Mouse (Mus musculus): ENCODE measurements around the gene Il3ra.

Il3ra gene

DNA sequence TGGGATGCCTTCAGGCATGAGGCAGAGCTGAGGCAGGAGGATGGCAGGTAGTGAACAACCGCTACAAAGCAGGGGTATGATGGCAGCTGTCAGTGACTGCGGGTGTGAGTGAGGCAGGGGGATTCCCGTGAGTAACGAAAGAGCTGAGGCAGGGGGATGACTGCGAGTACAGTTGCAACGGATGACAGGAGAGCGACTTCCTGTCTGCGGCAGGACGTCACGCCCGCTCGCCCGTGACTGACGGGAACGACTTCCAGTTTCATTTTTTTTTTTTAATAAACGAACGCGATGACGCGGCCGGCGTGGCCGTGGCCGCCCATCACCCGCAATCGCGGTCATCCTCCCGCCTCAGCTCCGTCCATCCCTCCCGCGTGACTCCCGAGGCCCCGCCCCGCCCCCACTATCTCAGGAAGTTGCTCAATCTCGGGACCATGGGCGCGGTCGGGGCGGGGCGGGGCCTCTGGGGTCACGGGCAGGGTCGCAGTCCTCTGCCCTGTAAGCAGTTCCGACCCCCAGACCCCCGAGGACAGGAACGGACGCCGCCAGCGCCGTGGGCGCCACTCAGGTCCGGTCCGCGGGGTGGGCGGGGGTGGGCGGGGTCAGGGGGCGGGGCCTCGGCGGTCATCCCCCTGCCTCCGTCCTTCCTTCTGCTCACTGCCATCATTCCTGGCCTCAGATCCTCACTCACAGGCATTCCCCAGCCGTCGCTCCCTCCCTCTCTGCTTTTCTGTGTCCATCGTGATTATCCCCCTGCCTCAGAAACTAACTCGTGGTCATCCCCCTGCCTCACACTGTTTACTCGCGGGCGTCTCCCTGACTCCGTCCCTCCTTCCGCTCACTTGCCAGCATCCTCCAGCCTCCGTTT, at the start of gene Il3ra:
Gene Il3ra, plus strand, starts transcription at position 328 of the 865 bp plus-strand sequence.
- peak; percentile 73 for DNase-seq

DNA sequence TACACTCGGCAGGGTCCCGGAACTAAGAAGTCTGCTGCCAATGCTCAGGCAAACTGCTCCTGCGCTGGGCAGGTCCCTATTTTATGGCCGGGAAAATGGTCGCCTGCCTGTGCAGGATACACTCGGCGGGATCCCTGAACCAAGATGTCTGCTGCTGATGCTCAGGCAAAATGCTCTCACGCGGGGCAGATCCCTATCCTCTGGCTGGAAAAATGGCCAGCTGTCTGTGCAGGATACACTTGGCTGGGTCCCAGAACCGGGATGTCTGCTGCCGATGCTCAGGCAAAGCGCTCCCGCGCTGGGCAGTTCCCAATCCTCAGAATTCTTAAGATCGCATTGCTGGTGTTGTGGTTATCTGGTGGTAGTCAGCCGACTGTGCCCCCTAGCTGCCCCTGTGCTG, 37.1 kb upstream of the Il3ra start:
- no peak for DNase-seq

DNA sequence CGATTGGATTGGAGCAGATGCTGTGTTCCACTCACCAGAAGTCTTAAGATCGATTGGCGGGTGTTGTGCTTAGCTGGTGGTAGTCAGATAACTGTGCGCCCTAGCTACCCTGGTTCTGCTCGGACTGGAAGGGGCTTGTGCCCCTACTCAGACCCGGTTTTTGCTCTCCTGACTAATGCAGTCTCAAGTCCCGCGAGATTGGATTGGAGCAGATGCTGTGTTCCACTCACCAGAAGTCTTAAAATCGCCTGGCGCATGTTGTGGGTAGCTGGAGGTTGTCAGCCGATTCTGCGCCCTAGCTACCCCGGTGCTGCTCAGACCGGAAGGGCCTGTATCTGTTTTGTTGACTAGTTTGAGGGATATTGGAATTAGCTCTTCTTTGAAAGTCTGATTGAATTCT, 36.7 kb upstream of the Il3ra start:
- no peak for DNase-seq

DNA sequence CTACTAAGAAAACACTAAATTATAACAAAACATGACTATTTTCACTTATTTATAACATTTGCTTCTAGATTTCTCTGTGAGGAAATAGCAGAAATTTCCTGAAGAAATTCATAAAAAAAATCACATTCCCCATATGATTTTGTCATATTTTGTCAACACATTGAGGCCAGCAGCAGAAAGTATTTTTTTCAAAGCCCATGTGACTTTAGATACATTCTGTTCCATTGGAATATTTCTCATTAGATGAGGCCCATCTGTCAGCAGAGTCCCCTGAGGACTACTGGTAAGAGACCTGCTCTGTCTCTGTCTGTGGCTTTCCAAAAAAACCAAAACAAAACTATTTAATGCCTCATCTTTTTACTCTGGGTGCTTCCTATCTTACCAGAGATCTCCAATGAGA, 23.5 kb upstream of the Il3ra start, which contains the start of gene Olfr31:
Gene Olfr31, plus strand, starts transcription at position 301 of the 400 bp plus-strand sequence.
- no peak for DNase-seq

- DNase-seq, result peak; percentile 85
These were observed 783 bp upstream of the Il3ra start for GRCm38 (mm10) chr14:14345113-14345871.

- DNase-seq, result no peak
These were observed 682 bp downstream of the Il3ra start for GRCm38 (mm10) chr14:14346813-14347100.

GRCm38 (mm10) chr14:14347151-14347835, 1.2 kb downstream of the Il3ra start:
- DNase-seq, result peak; percentile 7

- peak; percentile 9 for DNase-seq
These were observed 2.0 kb downstream of the Il3ra start for GRCm38 (mm10) chr14:14347836-14348621.

DNA sequence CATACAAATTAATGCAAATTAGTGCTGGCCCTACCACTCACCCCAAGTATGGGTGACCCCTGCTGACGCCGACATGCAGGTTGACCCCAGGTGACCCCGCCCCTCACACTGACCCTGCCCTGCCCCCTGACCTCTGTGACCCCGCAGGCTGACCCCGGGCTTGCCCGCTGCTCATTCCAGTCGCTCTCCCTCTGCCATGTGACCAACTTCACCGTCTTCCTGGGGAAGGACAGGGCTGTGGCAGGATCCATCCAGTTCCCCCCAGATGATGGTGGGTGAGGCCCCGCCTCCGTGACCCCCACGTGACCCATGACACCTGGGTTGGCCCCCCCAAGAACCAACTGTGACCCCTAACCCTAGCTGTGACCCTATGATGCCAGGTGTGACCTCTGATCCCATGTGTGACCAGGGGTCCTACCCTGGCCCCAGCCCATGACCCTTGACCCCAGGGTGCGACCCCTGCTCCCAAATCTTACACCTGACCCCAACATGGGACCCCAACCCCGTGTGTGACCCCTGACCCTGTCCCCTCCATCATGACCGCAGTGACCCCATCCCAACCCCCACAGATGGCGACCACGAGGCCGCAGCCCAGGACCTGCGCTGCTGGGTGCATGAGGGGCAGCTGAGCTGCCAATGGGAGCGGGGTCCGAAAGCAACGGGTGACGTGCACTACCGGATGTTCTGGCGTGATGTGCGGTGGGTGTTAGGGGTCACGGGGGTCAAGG, 2.8 kb downstream of the Il3ra start:
- no peak for DNase-seq

- peak; percentile 6 for DNase-seq
These were observed 3.6 kb downstream of the Il3ra start for GRCm38 (mm10) chr14:14349485-14350262.

GRCm38 (mm10) chr14:14350263-14351147, 4.4 kb downstream of the Il3ra start:
- peak; percentile 5 for DNase-seq

DNA sequence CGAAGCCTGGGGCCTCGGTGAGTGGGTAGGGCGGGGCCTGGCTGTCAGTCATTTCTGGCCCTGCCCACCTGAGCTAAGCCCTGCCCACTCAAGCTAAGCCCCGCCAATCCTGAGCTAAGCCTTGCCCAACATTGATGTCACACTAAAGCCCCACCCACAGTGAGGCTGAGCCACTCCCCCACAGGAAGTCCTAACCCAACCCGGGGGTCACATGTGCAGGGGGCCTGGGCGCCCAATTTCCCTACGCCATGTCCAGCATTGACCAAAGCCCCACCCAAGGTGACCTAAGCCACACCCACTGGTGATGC, 5.0 kb downstream of the Il3ra start:
- DNase-seq, result no peak

DNA sequence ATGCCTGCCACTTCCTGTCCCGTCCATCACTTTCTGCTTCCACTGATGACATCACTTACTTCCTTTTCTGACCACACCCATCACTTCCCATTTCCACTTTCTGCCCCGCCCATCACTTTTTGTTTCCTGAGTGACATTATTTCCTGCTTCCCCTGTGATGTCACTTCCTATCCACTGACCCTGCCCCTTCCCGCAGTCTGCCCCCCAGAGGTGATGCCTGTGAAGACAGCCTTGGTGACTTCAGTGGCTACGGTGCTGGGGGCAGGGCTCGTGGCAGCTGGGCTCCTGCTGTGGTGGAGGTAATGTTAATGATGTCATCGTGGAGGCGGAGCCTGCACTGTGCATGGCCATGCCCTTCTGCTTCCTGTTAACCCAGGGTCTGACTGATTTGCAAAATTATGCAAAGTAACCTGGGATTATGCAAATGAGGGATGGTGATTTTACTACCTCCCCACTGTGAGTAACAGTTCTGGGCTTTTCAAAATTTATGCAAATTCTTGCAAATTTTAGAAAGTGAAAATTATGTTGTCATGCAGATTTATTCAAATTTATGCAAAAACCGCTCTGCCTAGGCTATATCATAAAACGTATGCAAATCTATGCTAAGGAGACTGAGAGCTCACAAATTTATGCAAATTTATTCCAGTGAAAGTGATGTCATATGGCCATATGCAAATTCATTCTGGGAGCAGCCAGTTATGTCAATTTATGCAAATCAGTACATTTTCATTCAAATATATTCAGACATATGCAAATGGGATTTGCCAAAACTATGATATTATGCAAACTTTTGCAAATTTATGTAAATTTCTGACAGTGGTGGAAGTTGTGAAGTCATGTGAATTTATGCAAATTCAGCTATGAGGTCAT, 5.9 kb downstream of the Il3ra start:
- DNase-seq, result no peak

GRCm38 (mm10) chr14:14352606-14353005, 6.5 kb downstream of the Il3ra start:
- DNase-seq, result no peak

DNA sequence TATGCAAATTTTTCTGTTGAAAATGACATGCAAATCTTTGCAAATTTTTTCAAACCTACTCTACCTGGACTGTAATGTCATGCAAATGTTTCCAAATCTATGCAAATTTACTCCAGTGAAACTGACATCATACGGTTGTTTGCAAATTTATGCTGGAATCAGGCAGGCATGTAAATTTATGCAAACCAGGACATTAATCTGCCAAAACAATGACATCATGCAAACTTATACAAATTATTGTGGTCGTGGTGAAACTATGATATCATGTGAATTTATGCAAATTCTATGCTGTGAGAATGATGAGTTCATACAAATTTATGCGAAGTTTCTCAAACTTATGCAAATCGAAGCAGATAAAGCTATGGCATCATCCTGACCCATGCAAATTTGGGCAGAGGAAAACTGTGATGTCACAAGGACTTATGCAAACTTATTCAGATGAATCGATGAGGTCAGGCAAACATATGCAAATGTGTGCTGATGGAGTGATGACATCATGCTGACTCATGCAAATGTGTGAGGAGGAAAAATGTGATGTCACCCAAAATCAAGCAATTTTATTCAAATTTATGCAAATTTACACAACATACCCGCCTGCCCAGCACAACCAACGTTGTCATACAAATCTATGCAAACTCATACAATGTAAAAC, 7.1 kb downstream of the Il3ra start:
- DNase-seq, result no peak

GRCm38 (mm10) chr14:14353740-14354510, 7.8 kb downstream of the Il3ra start:
- no peak for DNase-seq

GRCm38 (mm10) chr14:14354511-14355359, 8.7 kb downstream of the Il3ra start:
- no peak for DNase-seq

Measured in liver (tissue).